Comparison of ENCODE assay signal across 9 mouse cellular contexts in genomic region chr10:61273844-61274215, GRCm38 (mm10). TPM values are rescaled to one million over a fixed set of nuclear protein-coding genes. Genes with fewer than 3 reads are reported as not detected.
A peak's percentile ranks its signal among the peaks of the same experiment; 100 is the strongest.
DNase-seq lines count a peak whose midpoint lies in the region; ATAC-seq and TF ChIP-seq lines count a peak whose summit lies in the region.
"Had no signal": no experiment of that assay in that cellular context is flagged by ENCODE, and none has a peak within 500 bp of the region (broad histone marks: within the 10 kb centered on the region; RNA-seq: fewer than 3 reads in every experiment).

No protein-coding gene starts in this region.

- 48% methylated on average over 7 of the region's 7 CpGs for WGBS in embryonic facial prominence, embryonic 13.5 days
- WGBS in heart, embryonic 14.5 days: 66% methylated on average over 7 of the region's 7 CpGs
- whole genome bisulfite sequencing in liver, embryonic 11.5 days: 45% methylated on average over 7 of the region's 7 CpGs

- no peak for TF ChIP-seq CTCF in E14TG2a.4 (conservative IDR thresholded peaks at IDR 0.05; ENCODE audit: low read length)

- no peak for DNase-seq in liver, embryonic 11.5 days (ENCODE audit: low spot score)
- peak; percentile 69 for DNase-seq in skeletal muscle tissue, adult 2 months (ENCODE audit: low read depth, low spot score)
- no peak for DNase-seq in adrenal gland, postnatal 25 days
- no peak for DNase-seq in adrenal gland, postnatal 14 days
- DNase-seq in cerebellum, postnatal 36 days: no peak

- ATAC-seq in embryonic facial prominence, embryonic 13.5 days (ENCODE audit: insufficient number of reproducible peaks, insufficient read depth, low FRiP score, low TSS enrichment, low read depth): no peak
- ATAC-seq in heart, embryonic 14.5 days (ENCODE audit: insufficient number of reproducible peaks, insufficient read depth, low FRiP score, low read depth): no peak
- ATAC-seq in liver, embryonic 11.5 days (replicated peaks; ENCODE audit: low FRiP score): no peak

- peak overlapping the region; percentile 82; the same call in 1 of the 2 replicates for H3K9ac ChIP-seq in embryonic facial prominence, embryonic 13.5 days
- H3K9ac ChIP-seq in heart, embryonic 14.5 days (ENCODE audit: low read length): peak overlapping the region; percentile 78
- no peak overlapping the region for H3K9ac ChIP-seq in liver, embryonic 11.5 days (ENCODE audit: low read depth, low read length)

- H3K4me1 ChIP-seq in E14TG2a.4 (replicated peaks; ENCODE audit: low read depth, low read length): peaks cover 75% of the 10 kb centered on the region
- H3K4me1 ChIP-seq in embryonic facial prominence, embryonic 13.5 days: peaks cover 31% of the 10 kb centered on the region
- H3K4me1 ChIP-seq in heart, embryonic 14.5 days (ENCODE audit: control insufficient read depth in 2 of 2, insufficient read depth in 2 of 2, low read length in 2 of 2): peaks cover 21 to 26% of the 10 kb centered on the region in 2 experiments
- H3K4me1 ChIP-seq in liver, embryonic 11.5 days (replicated peaks; ENCODE audit: control insufficient read depth, insufficient read depth, low read length): no peaks in the 10 kb centered on the region

- H3K4me2 ChIP-seq in embryonic facial prominence, embryonic 13.5 days: peak overlapping the region; percentile 91
- H3K4me2 ChIP-seq in heart, embryonic 14.5 days (ENCODE audit: low read length): peak overlapping the region; percentile 96
- peak overlapping the region; percentile 54 for H3K4me2 ChIP-seq in liver, embryonic 11.5 days

- H3K27me3 ChIP-seq in E14TG2a.4 (ENCODE audit: insufficient read depth, low read length): peaks cover 27% of the 10 kb centered on the region
- H3K27me3 ChIP-seq in embryonic facial prominence, embryonic 13.5 days: peaks cover 17% of the 10 kb centered on the region
- H3K27me3 ChIP-seq in heart, embryonic 14.5 days (ENCODE audit: control insufficient read depth, insufficient read depth, low read length): no peaks in the 10 kb centered on the region
- H3K27me3 ChIP-seq in liver, embryonic 11.5 days (replicated peaks; ENCODE audit: control insufficient read depth, insufficient read depth, low read length): peaks cover 39% of the 10 kb centered on the region

- H3K4me3 ChIP-seq in E14TG2a.4 (replicated peaks; ENCODE audit: low read length): peak overlapping the region; percentile 90
- peak overlapping the region; percentile 60 for H3K4me3 ChIP-seq in embryonic facial prominence, embryonic 13.5 days
- H3K4me3 ChIP-seq in heart, embryonic 14.5 days (ENCODE audit: control insufficient read depth in 1 of 2, insufficient read depth in 1 of 2, low read depth in 1 of 2, low read length in 2 of 2): peak overlapping the region; percentile 40 to 57; a peak in 3 of 4 replicates
- H3K4me3 ChIP-seq in liver, embryonic 11.5 days (ENCODE audit: low read depth, low read length): peak overlapping the region; percentile 37

- H3K9me3 ChIP-seq in E14TG2a.4 (ENCODE audit: low read length): no peaks in the 10 kb centered on the region
- H3K9me3 ChIP-seq in embryonic facial prominence, embryonic 13.5 days: no peaks in the 10 kb centered on the region
- no peaks in the 10 kb centered on the region for H3K9me3 ChIP-seq in heart, embryonic 14.5 days (ENCODE audit: control insufficient read depth, low read length)
- H3K9me3 ChIP-seq in liver, embryonic 11.5 days (ENCODE audit: control insufficient read depth, low read length): no peaks in the 10 kb centered on the region

- H3K27ac ChIP-seq in embryonic facial prominence, embryonic 13.5 days: peak overlapping the region; percentile 44; the same call in 1 of the 2 replicates
- no peak overlapping the region for H3K27ac ChIP-seq in heart, embryonic 14.5 days (replicated peaks in 1 of 2; ENCODE audit: control insufficient read depth in 1 of 2, insufficient read depth in 1 of 2, low read depth in 2 of 2, low read length in 2 of 2)
- no peak overlapping the region for H3K27ac ChIP-seq in liver, embryonic 11.5 days (ENCODE audit: low read depth, low read length)
- H3K27ac ChIP-seq: macrophage had no signal

- peaks cover 18% of the 10 kb centered on the region for H3K36me3 ChIP-seq in E14TG2a.4 (ENCODE audit: insufficient read depth, low read length)
- no peaks in the 10 kb centered on the region for H3K36me3 ChIP-seq in embryonic facial prominence, embryonic 13.5 days
- H3K36me3 ChIP-seq in heart, embryonic 14.5 days (ENCODE audit: control insufficient read depth, insufficient read depth, low read length): no peaks in the 10 kb centered on the region
- no peaks in the 10 kb centered on the region for H3K36me3 ChIP-seq in liver, embryonic 11.5 days (ENCODE audit: control insufficient read depth, insufficient read depth, low read length)

RNA-seq across cellular contexts. Expression of gene Adamts14, which starts 0.6 kb away (rescaled TPM):
- 2.2 and 2.9 TPM in 2 replicates for polyA plus RNA-seq in embryonic facial prominence, embryonic 13.5 days (2015; fragmentation: Nextera tagmentation; extraction: Ambion mirVana)
- 0.97 and 1.1 TPM in 2 replicates for polyA plus RNA-seq in heart, embryonic 14.5 days (2014; fragmentation: Nextera tagmentation; extraction: Ambion mirVana)
- 0.48 and 0.92 TPM in 2 replicates for polyA plus RNA-seq in liver, embryonic 11.5 days (2014; fragmentation: Nextera tagmentation; extraction: Ambion mirVana)
- total RNA-seq in adrenal gland, postnatal 25 days (2021): 2.8 TPM in 2 replicates
- total RNA-seq in adrenal gland, postnatal 14 days (2021): 3.0 and 3.1 TPM in 2 replicates

RNA-seq across cellular contexts. Expression of gene Prf1, which starts 23.8 kb away (rescaled TPM):
- polyA plus RNA-seq in embryonic facial prominence, embryonic 13.5 days (2015; fragmentation: Nextera tagmentation; extraction: Ambion mirVana): not detected in 2 replicates
- 0.11 TPM in 1 of 2 replicates, not detected in the other for polyA plus RNA-seq in heart, embryonic 14.5 days (2014; fragmentation: Nextera tagmentation; extraction: Ambion mirVana)
- 0.06 and 0.19 TPM in 2 replicates for polyA plus RNA-seq in liver, embryonic 11.5 days (2014; fragmentation: Nextera tagmentation; extraction: Ambion mirVana)
- total RNA-seq in adrenal gland, postnatal 25 days (2021): 0.15 TPM in 1 of 2 replicates, not detected in the other
- 0.22 and 0.26 TPM in 2 replicates for total RNA-seq in adrenal gland, postnatal 14 days (2021)
- polyA plus RNA-seq: macrophage had no signal

Comparison
In these comparisons a context has a peak if more than half of its experiments do, and no peak if none do; other contexts are left out.
1. H3K4me3 ChIP-seq: peak in every context shown above with its lines; median percentile 90 in E14TG2a.4; 60 in embryonic facial prominence, embryonic 13.5 days; 48 in heart, embryonic 14.5 days; 37 in liver, embryonic 11.5 days.